Mouse (Mus musculus) spleen, adult 18-20 months (tissue): ENCODE measurements around the gene Hpgds.

Experiments
- DNase-seq, 2 experiments: peaks; one replicate each; pipeline ENCODE4 v3.0.0; 2022; ENCODE audit warnings: mixed read lengths in 2 of 2

The Hpgds gene

GRCm38 (mm10) chr6:65144621-65145205 lies at the start of gene Hpgds:
Gene Hpgds, minus strand, starts transcription at chr6:65144908.
- DNase-seq: peak; percentile 32 to 36

- DNase-seq: no peak
Observed at GRCm38 (mm10) chr6:65164977-65165376, 20.3 kb upstream of the Hpgds start.

GRCm38 (mm10) chr6:65164137-65164536 lies 19.4 kb upstream of the Hpgds start:
- DNase-seq: no peak

GRCm38 (mm10) chr6:65159381-65159942 lies 14.8 kb upstream of the Hpgds start:
- DNase-seq: no peak

GRCm38 (mm10) chr6:65157042-65157441 lies 12.3 kb upstream of the Hpgds start:
- DNase-seq: no peak

- no peak for DNase-seq
Observed at GRCm38 (mm10) chr6:65153570-65153969, 8.9 kb upstream of the Hpgds start.

GRCm38 (mm10) chr6:65150703-65151102 lies 6.0 kb upstream of the Hpgds start:
- DNase-seq: no peak

- DNase-seq: no peak
Observed at GRCm38 (mm10) chr6:65146363-65146762, 1.7 kb upstream of the Hpgds start.

GRCm38 (mm10) chr6:65142316-65142715 lies 2.4 kb downstream of the Hpgds start:
- DNase-seq: no peak

- no peak for DNase-seq
Observed at GRCm38 (mm10) chr6:65140750-65141243, 3.9 kb downstream of the Hpgds start.

- DNase-seq: no peak
Observed at GRCm38 (mm10) chr6:65140082-65140749, 4.5 kb downstream of the Hpgds start.

- DNase-seq: no peak
Observed at GRCm38 (mm10) chr6:65138243-65138642, 6.5 kb downstream of the Hpgds start.

- DNase-seq: no peak
Observed at GRCm38 (mm10) chr6:65137802-65138201, 6.9 kb downstream of the Hpgds start.

GRCm38 (mm10) chr6:65132376-65132775 lies 12.3 kb downstream of the Hpgds start:
- no peak for DNase-seq

- DNase-seq: peak in 1 of 2 experiments; percentile 46
Observed at GRCm38 (mm10) chr6:65126074-65126726, 18.5 kb downstream of the Hpgds start.

GRCm38 (mm10) chr6:65117540-65117939 lies 27.2 kb downstream of the Hpgds start:
- no peak for DNase-seq

GRCm38 (mm10) chr6:65114902-65115301 lies 29.8 kb downstream of the Hpgds start:
- DNase-seq: no peak

- no peak for DNase-seq
Observed at GRCm38 (mm10) chr6:65079139-65079538, 65.6 kb downstream of the Hpgds start.

GRCm38 (mm10) chr6:65075201-65075600 lies 69.5 kb downstream of the Hpgds start:
- DNase-seq: no peak
